Mouse (Mus musculus): ENCODE data around the gene Adam1b.
"Not testable (repeated sequence)": the region's sequence is repeated elsewhere in the genome, so short reads cannot be mapped to it uniquely, and the experiment has no call there.

The Adam1b gene

DNA sequence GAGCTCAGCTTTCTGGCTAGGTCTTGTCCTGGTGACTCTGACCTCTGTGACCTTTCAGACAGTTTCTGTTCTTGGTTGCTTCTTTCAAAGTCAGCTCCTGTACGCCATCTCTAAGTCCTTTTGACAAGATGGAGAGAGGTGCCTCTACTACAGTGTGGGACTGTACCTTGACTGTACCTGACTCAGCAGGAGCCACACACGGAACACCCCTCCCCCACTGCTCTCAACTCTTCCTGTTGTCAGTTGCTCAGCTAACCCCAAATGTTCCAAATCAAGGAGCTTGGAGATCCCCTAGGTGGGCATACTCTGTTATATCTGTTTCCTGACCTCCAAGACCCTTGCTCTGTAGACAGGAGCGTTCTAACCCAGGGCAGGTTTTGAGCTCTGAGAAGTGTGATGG, at the start of gene Adam1b:
TSS of gene Adam1b (minus strand) at position 205 of the 400 bp plus-strand sequence.
- in situ Hi-C loops (cut with MboI, MseI): no loop called here

DNA sequence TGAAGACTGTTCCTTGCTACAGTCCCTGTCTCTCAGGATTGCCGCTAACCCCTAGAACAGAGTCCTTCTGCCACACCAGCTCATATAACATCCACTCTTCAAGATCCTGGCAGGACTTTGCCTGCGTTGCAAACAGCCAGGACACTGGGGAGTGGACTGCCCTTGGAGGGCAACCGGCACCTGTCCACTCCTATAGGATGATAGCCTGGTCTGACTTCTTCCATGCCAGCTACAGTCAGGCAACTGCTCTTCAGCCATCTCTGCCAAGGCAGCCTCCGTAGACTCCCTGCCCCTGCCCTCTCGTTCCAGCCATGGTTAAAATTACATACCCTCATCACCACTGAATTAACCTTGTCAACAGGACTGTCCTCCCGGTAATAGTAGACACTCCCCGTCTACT, 46.0 kb upstream of the Adam1b start:
- in situ Hi-C loops (cut with MboI, MseI): no loop called here

- in situ Hi-C loops (cut with MboI, MseI): no loop called here
Observed at GRCm38 (mm10) chr5:121547084-121547483, 43.8 kb upstream of the Adam1b start.

DNA sequence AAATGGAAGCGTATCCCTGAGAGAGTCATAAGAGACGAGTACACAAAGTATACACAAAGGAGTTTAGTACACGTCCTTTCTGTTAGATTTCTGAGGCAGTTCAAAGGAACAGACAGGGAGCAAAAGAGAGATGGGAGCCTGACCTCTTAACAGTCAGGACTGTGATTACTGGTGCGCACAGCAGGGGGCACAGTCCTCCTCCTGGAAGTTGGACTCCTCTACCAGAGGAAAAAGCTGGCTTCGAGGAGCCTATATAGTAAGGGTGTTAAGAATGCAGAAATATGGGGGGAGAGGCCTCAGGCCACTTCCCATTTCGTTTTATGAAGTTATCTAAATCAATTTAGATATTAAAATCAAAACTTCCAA, 43.3 kb upstream of the Adam1b start:
- in situ Hi-C loops (cut with MboI, MseI): no loop called here

DNA sequence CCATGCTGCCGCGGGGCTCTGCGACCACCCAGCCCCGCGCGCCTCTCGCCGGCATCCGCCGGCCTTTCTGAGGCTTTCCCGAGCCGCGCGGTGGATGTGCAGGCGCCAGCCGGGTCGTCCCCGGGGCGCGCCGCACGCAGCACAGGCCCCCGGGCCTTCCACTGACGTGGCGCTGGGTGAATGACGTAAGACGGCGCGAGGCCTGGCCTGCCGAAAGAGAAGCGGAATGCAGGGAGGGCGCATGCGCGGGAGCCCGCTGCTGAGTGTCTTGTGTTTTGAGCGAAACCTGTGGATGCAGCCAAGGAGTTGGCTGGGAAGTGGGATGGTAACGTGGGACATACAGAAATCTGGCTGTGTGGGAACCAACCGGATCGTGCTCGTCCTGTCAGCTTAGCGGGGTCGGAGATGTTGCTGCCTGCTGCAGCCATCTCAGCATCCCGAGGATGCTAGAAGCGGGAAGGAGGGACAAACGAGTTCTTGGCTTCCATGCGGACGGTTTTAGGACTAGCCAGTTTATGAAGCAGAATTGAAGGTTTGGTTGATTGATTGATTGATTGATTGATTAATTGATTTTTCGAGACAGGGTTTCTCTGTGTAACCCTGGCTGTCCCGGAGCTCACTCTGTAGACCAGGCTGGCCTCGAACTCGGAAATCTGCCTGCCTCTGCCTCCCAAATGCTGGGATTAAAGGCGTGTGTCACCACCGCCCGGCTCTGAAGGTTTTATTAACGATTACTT, 42.7 kb upstream of the Adam1b start, which contains the start of gene Mapkapk5:
TSS of gene Mapkapk5 (minus strand) at position 113 of the 737 bp plus-strand sequence.
- in situ Hi-C loops (cut with MboI, MseI): no loop called here

DNA sequence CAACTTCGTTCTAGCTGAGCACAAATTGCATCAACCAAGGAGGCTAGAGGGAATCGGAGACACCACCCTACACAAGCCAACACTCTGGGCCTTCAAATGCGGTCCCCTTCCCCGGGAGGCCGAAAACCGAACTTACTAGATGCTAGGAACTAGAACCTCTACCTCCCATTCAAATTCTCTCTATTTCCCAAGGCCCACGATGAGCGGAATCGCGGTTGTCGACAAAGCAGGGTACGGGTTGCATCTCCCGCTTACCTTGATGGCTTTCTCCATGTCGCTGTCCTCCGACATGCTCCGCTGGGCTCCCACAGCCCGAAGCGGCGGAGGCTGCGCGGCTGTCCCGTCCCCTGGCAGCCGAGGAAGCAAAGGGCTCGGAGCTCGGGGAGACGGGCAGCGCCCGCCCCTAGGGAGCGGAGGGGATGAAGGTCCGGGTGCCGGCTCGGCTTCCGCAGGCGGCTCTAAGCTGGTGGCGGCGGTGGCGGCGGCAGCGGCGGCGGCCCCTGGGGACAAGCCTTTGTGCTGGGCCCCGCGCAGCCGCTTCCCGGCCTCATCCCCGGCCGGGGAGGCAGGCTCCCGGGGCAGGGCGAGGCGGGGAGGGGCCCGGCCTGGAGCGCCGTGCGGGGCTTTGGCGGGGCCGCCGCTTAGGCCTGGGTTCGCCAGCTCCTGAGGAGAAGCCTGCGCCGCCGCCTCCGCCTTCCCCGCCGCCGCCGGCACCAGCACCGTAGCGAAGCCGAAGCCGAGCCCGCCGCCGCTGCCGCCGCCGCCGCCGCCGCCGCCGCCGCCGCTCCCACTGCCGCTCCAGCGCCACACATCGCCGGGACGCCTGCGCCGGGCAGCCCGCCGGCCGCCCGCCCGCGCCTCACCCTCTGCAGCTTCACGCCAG, 41.9 kb upstream of the Adam1b start, which contains the start of the genes Adam1a and Gm42878:
TSS of gene Adam1a (minus strand) at position 573 of the 883 bp plus-strand sequence.
TSS of gene Gm42878 (minus strand) at position 573 of the 883 bp plus-strand sequence.
- in situ Hi-C loops (cut with MboI, MseI): no loop called here

DNA sequence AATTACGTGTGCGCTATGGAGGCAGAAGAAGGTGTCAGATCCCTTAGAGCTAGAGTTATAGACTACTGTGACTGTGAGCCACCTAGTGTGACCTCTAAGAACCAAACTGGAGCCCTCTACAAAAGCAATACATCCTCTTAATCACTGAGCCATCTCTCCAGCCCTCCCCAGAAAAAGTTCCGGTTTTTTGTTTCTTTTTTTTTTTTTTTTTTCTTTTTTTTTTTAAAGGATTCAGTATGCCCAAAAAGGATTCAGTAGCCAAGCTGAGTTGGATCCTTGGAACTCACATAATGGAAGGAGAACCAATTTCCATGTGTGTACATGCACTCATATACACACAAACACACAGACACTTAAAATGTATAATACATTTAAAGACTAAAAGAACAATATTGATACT, 40.1 kb upstream of the Adam1b start:
- in situ Hi-C loops (cut with MboI, MseI): no loop called here

GRCm38 (mm10) chr5:121541235-121541634, 38.0 kb upstream of the Adam1b start:
- in situ Hi-C loops (cut with MboI, MseI): no loop called here

GRCm38 (mm10) chr5:121540066-121540465, 36.8 kb upstream of the Adam1b start:
- in situ Hi-C loops (cut with MboI, MseI): no loop called here

DNA sequence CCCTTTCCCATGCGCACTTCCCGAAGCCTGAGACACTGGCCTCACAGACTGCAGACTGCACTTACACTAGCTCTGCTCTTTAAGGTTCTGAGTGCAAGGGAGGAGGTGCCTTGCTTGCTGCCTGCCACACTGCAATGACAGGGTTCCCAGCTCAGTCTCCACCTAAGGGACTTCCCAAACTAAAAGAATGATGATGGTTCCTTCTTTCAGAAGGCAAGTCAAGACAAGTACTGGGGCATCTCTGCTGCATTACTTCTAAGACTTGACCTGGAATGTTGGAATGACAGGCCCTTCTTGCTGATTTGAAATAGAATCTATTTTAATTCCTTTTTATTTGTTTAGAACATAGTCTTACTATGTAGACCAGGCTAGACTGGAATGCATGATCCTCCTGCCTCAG, 34.4 kb upstream of the Adam1b start:
- in situ Hi-C loops (cut with MboI, MseI): no loop called here

GRCm38 (mm10) chr5:121536921-121537555, 33.8 kb upstream of the Adam1b start:
- in situ Hi-C loops (cut with MboI, MseI): no loop called here

DNA sequence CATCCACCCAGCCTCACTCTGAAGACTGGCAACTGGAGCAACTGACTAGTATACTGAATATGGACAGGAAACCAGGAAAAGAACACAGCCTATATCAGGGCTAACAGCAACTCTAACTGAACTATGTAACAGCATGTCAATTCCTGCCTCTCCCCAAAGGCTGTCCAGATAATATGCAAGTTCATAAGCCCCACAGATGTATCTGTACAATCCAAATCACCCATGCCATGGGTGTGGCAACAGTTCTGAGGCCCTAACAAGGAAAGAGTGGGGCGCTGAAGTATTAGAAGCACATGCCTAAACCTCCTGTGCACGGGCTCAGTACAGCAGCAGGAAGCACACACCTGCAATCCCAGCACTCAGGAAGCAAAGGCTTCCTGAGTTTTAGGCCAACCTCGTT, 31.9 kb upstream of the Adam1b start:
- in situ Hi-C loops (cut with MboI, MseI): no loop called here

DNA sequence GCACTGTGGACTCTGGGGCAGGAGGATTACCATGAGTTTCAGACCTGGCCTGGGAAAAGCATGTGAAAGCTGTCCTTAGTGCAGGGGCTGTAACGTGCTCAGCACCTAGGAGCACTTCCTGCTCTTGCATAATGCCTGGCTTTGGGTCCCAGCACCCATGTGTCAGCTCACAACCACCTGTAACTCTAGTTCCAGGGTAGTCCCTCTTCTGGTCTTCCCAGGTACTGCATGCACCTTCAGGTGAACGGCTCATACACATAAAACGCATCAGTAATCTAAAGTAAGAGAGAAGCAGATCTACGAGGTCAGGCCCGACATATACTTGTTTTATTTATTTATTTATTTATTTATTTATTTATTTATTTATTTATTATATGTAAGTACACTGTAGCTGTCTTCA, 31.3 kb upstream of the Adam1b start:
- in situ Hi-C loops (cut with MboI, MseI): no loop called here

GRCm38 (mm10) chr5:121526961-121527360, 23.7 kb upstream of the Adam1b start:
- in situ Hi-C loops (cut with MboI, MseI): no loop called here

- in situ Hi-C loops (cut with MboI, MseI): no loop called here
Observed at GRCm38 (mm10) chr5:121526526-121526925, 23.3 kb upstream of the Adam1b start.

- in situ Hi-C loops (cut with MboI, MseI): no loop called here
Observed at GRCm38 (mm10) chr5:121525774-121526450, 22.7 kb upstream of the Adam1b start.

DNA sequence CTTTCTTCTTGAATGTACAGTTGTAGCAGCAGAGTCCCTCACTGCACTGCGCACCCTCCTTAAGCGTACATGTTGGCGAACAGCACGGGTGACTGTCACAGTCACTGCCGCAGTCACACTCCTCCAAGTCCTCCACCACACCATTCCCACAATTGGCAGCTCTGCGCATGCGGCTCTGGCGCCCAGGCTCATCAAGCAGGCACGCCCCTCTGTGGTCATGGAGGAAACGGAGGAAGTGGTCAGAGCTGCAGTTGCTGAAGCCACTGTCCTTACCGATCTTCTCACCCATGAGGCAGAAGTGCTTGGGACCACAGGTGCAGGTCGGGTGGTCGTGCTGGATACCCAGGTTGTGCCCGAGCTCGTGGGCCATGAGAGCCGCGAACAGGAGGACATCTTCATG, 16.5 kb upstream of the Adam1b start:
- in situ Hi-C loops (cut with MboI, MseI): not testable (repeated sequence)

GRCm38 (mm10) chr5:121518983-121519382, 15.7 kb upstream of the Adam1b start:
- in situ Hi-C loops (cut with MboI, MseI): no loop called here

DNA sequence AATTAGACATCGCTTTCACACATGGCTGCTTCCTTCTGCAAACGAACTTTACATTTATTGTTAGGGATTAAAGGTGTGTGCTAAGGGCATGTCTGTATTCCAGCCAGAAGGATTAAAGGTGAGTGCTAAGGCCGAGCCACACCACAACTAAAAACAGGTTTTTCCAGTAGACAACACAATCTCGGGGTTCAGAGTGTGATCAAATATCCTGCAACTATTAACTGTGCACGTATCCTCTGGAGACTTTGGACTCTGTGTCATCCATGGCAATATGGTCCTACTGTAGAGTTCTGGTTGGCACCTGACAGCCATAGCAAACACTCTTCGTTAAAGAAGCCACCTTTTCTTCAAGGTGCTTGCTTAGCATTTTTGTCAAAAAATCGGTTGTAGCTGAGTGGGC, 6.8 kb upstream of the Adam1b start:
- in situ Hi-C loops (cut with MboI, MseI): no loop called here

DNA sequence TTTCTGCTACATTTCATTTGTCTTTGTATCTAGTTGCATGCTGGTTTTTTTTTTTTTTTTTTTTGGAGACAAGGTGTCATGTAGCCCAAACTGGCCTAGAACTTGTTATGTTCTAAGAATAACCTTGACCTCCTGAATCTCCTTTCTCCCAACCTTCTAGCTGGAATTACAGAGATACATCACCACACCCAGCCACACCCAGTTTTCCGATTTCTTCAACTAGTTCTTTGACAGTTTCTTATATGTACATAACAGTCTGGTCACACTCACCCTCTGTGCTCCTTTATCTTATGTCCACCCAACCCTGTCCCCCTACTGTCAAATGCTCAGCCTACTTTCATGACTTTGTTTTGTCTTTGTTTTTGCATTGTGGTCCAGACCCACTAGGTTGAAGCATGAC, 3.6 kb upstream of the Adam1b start:
- in situ Hi-C loops (cut with MboI, MseI): no loop called here

DNA sequence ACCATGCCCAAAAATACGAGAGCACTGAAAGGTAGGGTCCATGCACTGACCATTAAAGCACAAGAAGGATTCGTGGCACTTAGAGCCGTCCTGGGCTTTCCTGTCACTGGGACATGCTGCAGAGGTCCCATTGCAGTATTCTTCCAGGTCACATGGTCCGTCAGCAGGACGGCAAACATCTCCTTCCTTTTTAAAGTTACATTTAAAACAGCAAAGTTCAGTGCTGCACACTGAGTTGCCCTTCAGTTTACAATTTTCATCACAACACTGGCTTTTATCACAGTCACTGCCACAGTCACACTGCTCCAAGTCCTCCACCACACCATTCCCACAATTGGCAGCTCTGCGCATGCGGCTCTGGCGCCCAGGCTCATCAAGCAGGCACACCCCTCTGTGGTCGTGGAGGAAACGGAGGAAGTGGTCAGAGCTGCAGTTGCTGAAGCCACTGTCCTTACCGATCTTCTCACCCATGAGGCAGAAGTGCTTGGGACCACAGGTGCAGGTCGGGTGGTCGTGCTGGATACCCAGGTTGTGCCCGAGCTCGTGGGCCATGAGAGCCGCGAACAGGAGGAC, 1.7 kb downstream of the Adam1b start:
- in situ Hi-C loops (cut with MboI, MseI): not testable (repeated sequence)

All from regulatory T cell (primary cell).